Comparison of ENCODE assay signal across 8 mouse cellular contexts in genomic region chr10:75316872-75316907, GRCm38 (mm10). TPM values are rescaled to one million over a fixed set of nuclear protein-coding genes. Genes with fewer than 3 reads are reported as not detected.
DNase-seq lines count a peak whose midpoint lies in the region; ATAC-seq and TF ChIP-seq lines count a peak whose summit lies in the region.

Gene Adora2a (plus strand): TSS chr10:75316877.

- no peaks in the 10 kb centered on the region for H3K9me3 ChIP-seq in intestine, embryonic 14.5 days (ENCODE audit: control insufficient read depth, low read length)

- no peaks in the 10 kb centered on the region; the same call in 1 of the 2 replicates for H3K79me2 ChIP-seq in liver, adult 2 months (ENCODE audit: control insufficient read depth, insufficient read depth, low read length)
- no peaks in the 10 kb centered on the region for H3K79me2 ChIP-seq in myocyte (ENCODE audit: control insufficient read depth, insufficient read depth)

- 7% methylated on average over 4 of the region's 4 CpGs for WGBS in liver, adult 2 months
- 0% methylated on average over 2 of the region's 4 CpGs for WGBS in intestine, embryonic 14.5 days

- peak within 1 kb of the TSS; percentile 67 for H3K4me3 ChIP-seq in liver, adult 2 months (ENCODE audit: insufficient read depth, low read depth, low read length)
- H3K4me3 ChIP-seq in embryonic fibroblast, embryonic 13.5 days (ENCODE audit: insufficient read depth, low read length), result peak within 1 kb of the TSS; percentile 29
- peak within 1 kb of the TSS; percentile 47 for H3K4me3 ChIP-seq in intestine, embryonic 14.5 days (ENCODE audit: low read depth, low read length)
- H3K4me3 ChIP-seq in myocyte, result peak within 1 kb of the TSS; percentile 13

- H3ac ChIP-seq in myocyte (ENCODE audit: control insufficient read depth, insufficient read length), result no peak within 1 kb of the TSS

- H3K9ac ChIP-seq in liver, adult 2 months (ENCODE audit: low read depth, low read length), result peak within 1 kb of the TSS; percentile 71
- peak within 1 kb of the TSS; percentile 47 for H3K9ac ChIP-seq in intestine, embryonic 14.5 days (ENCODE audit: low read length)

- H3K27me3 ChIP-seq in liver, adult 2 months (ENCODE audit: control insufficient read depth, insufficient read depth, low read length), result peaks cover 5% of the 10 kb centered on the region
- H3K27me3 ChIP-seq in intestine, embryonic 14.5 days (replicated peaks; ENCODE audit: control insufficient read depth, insufficient read depth, low read length), result peaks cover 21% of the 10 kb centered on the region
- H3K27me3 ChIP-seq in myocyte (ENCODE audit: control insufficient read depth, insufficient read depth, insufficient read length), result peaks cover 6% of the 10 kb centered on the region

- no peaks in the 10 kb centered on the region for H3K4me1 ChIP-seq in liver, adult 2 months (ENCODE audit: control insufficient read depth, insufficient read depth, low read length)
- H3K4me1 ChIP-seq in embryonic fibroblast, embryonic 13.5 days (ENCODE audit: control insufficient read depth, insufficient read depth, low read length), result no peaks in the 10 kb centered on the region
- H3K4me1 ChIP-seq in intestine, embryonic 14.5 days (replicated peaks; ENCODE audit: control insufficient read depth, insufficient read depth, low read length), result peaks cover 9% of the 10 kb centered on the region

- no peak for ATAC-seq in intestine, embryonic 14.5 days (replicated peaks; ENCODE audit: low FRiP score, low TSS enrichment, low read depth)

- H3K4me2 ChIP-seq in intestine, embryonic 14.5 days (ENCODE audit: low read length), result peak within 1 kb of the TSS; percentile 73
- peak within 1 kb of the TSS; percentile 75 for H3K4me2 ChIP-seq in myocyte (ENCODE audit: low read depth)

- no peak for TF ChIP-seq POLR2A in liver, adult 2 months (IDR thresholded peaks at IDR 0.05; ENCODE audit: extremely low read depth, insufficient read depth, low read length)
- TF ChIP-seq POLR2A in embryonic fibroblast, embryonic 13.5 days (IDR thresholded peaks at IDR 0.05; ENCODE audit: low read depth, low read length), result no peak
- no peak for TF ChIP-seq POLR2A in myocyte (IDR thresholded peaks at IDR 0.05; ENCODE audit: insufficient read length, low read depth)

- no peak for TF ChIP-seq CTCF in liver, adult 2 months (IDR thresholded peaks at IDR 0.05; ENCODE audit: low read depth, low read length)
- no peak for TF ChIP-seq CTCF in embryonic fibroblast, embryonic 13.5 days (IDR thresholded peaks at IDR 0.05; ENCODE audit: borderline replicate concordance, insufficient read depth, low read length)

- H3K36me3 ChIP-seq in liver, adult 2 months (ENCODE audit: control insufficient read depth, insufficient read depth, low read length), result no peaks in the 10 kb centered on the region
- peaks cover 1% of the 10 kb centered on the region; the same call in 1 of the 2 replicates for H3K36me3 ChIP-seq in intestine, embryonic 14.5 days (ENCODE audit: control insufficient read depth, insufficient read depth, low read length)
- peaks cover 4% of the 10 kb centered on the region for H3K36me3 ChIP-seq in myocyte (ENCODE audit: control insufficient read depth, insufficient read depth)

- no peak for DNase-seq in liver, adult 2 months (ENCODE audit: extremely low read depth, low read depth, low spot score)
- DNase-seq in liver, result no peak
- no peak for DNase-seq in intestine, embryonic 14.5 days (ENCODE audit: low spot score)
- DNase-seq in gastrocnemius, adult 8-10 months (ENCODE audit: low spot score in 2 of 2), result no peak
- no peak for DNase-seq in thymus, postnatal 10 days (ENCODE audit: low spot score in 2 of 2)
- no peak for DNase-seq in adrenal gland, adult 8-10 months

- peak within 1 kb of the TSS; percentile 33 for H3K27ac ChIP-seq in liver, adult 2 months (replicated peaks; ENCODE audit: insufficient read depth, low read depth, low read length)
- H3K27ac ChIP-seq in embryonic fibroblast, embryonic 13.5 days (ENCODE audit: insufficient read depth, low read length), result no peak within 1 kb of the TSS
- H3K27ac ChIP-seq in intestine, embryonic 14.5 days (ENCODE audit: low read depth), result 0 out of 2 replicates have a peak within 1 kb of the TSS, but pooled peaks have one; percentile 38

TF ChIP-seq in myocyte, 11 proteins besides CTCF, POLR2A, EP300 and RAD21:
- no peak for TF ChIP-seq POLR2AphosphoS2 (IDR thresholded peaks at IDR 0.05; ENCODE audit: insufficient read length, low read depth)
- TF ChIP-seq MYOD1 (IDR thresholded peaks at IDR 0.05; ENCODE audit: control insufficient read depth in 1 of 3, insufficient read length in 2 of 3, low read depth in 2 of 3), result no peak
- no peak for TF ChIP-seq TCF3 (IDR thresholded peaks at IDR 0.05; ENCODE audit: insufficient read length, low read depth)
- TF ChIP-seq USF1 (IDR thresholded peaks at IDR 0.05; ENCODE audit: low read depth), result no peak
- TF ChIP-seq REST (IDR thresholded peaks at IDR 0.05; ENCODE audit: insufficient read depth, insufficient read length), result no peak
- TF ChIP-seq MYOG (IDR thresholded peaks at IDR 0.05; ENCODE audit: control insufficient read depth in 1 of 3, insufficient read depth in 1 of 3, insufficient read length in 2 of 3, low read depth in 2 of 3), result no peak
- no peak for TF ChIP-seq MAX (IDR thresholded peaks at IDR 0.05; ENCODE audit: low read depth)
- TF ChIP-seq SRF (IDR thresholded peaks at IDR 0.05; ENCODE audit: control insufficient read depth, insufficient read length, low read depth), result no peak
- TF ChIP-seq TCF12 (IDR thresholded peaks at IDR 0.05; ENCODE audit: insufficient read depth, poor library complexity, severe bottlenecking), result no peak
- no peak for TF ChIP-seq CEBPB (IDR thresholded peaks at IDR 0.05; ENCODE audit: insufficient read depth, poor library complexity, severe bottlenecking)
- TF ChIP-seq E2F4 (IDR thresholded peaks at IDR 0.05; ENCODE audit: insufficient read depth), result no peak

RNA-seq across cellular contexts. Expression of gene Adora2a, which starts in this region (rescaled TPM):
- 0.65 and 2.2 TPM in 2 replicates for total RNA-seq in liver, adult 2 months (2014; rRNA removed)
- polyA plus RNA-seq in liver, adult 2 months (2012; rRNA removed), result 2.2 and 2.6 TPM in 2 replicates
- polyA plus RNA-seq in embryonic fibroblast, embryonic 13.5 days (2011; ENCODE audit: insufficient read length, low read depth, missing spikeins), result 0.18 and 1.0 TPM in 2 replicates
- polyA plus RNA-seq in intestine, embryonic 14.5 days (2014; fragmentation: Nextera tagmentation; extraction: Ambion mirVana), result 3.0 and 4.0 TPM in 2 replicates
- polyA plus RNA-seq in myocyte (2012; fragmentation: generic; extraction: Trizol), result 1.3 TPM
- 1 to 10 TPM in 1 of 4 experiments, under 1 TPM in 3; 0.29 to 1.7 (median 0.76) TPM for total RNA-seq in gastrocnemius, adult 8-10 months (2022)
- total RNA-seq in adrenal gland, adult 8-10 months (2022), result 1 to 10 TPM; 1.6 to 5.2 (median 2.4) TPM

Comparison
In these comparisons a context has a peak if more than half of its experiments do, and no peak if none do; other contexts are left out.
1. H3K4me3 ChIP-seq: peak in every context shown above with its lines; median percentile 67 in liver, adult 2 months; 47 in intestine, embryonic 14.5 days; 29 in embryonic fibroblast, embryonic 13.5 days; 13 in myocyte.